Mouse (Mus musculus): ENCODE measurements around the gene Fbxo9. TPM values are rescaled to one million over a fixed set of nuclear protein-coding genes. Genes with fewer than 3 reads are reported as not detected.
A peak's percentile ranks its signal among the peaks of the same experiment; 100 is the strongest.

Fbxo9 gene
- total and polyA plus RNA-seq, 3 experiments, result 14.3 to 24.2 (median 18.3) TPM

DNA sequence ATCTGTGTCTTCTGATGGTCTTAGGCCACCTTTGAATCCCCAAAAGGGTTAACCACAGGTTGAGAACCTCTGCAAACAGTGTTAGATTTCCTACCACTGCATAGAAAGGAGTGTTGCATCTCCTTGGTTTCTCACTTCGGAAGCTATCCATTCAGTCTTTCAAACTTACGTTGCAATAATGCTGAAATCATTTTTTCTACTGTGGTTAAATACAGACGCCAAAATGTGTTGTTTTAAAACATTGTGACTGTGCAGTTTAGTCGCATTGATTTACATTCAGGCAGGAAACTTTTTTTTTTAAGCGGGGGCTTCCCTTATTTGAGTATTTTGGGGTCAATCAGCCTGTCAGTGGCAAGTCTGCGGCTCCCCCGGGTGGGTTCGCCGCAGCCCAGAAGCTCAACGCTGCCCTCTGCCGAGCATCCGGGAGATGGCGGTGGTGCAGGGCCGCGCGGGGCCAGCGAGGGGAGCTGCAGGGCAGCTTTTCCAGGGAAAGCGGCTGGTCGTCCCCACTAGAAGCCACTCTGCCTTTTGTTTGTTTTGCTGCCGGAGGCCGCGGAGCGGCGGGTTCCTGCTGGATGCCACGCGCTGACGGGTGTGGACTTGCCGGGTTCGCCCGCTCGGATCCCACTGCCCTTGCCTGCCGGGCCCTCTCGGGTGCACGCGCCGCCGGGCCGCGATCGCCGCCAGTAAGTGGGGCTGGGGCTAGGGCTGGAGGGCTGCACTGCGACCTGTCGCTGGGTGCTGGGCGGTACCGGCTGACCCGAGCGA, 4.1 kb upstream of the Fbxo9 start (continued):
- no peak for TF ChIP-seq NRF1 (IDR thresholded peaks at IDR 0.05; ENCODE audit: low read depth, low read length)
- 0 out of 2 replicates have a peak, but pooled peaks have one; percentile 25 for TF ChIP-seq POLR2A (IDR thresholded peaks at IDR 0.05; ENCODE audit: low read depth, low read length)
- TF ChIP-seq USF2 (conservative IDR thresholded peaks at IDR 0.05; ENCODE audit: low read depth, low read length), result no peak
- peak; percentile 95 for TF ChIP-seq SMC3 (IDR thresholded peaks at IDR 0.05; ENCODE audit: low read depth, low read length)
- peak; percentile 70 for TF ChIP-seq EP300 (IDR thresholded peaks at IDR 0.05; ENCODE audit: low read length)
- 0 out of 2 replicates have a peak, but pooled peaks have one; percentile 42 for TF ChIP-seq RCOR1 (conservative IDR thresholded peaks at IDR 0.05; ENCODE audit: low read depth, low read length)
- 0 out of 2 replicates have a peak, but pooled peaks have one; percentile 38 for TF ChIP-seq MYC (IDR thresholded peaks at IDR 0.05; ENCODE audit: low read depth, low read length)
- peak; percentile 52; the same call in 1 of the 2 replicates for TF ChIP-seq HCFC1 (IDR thresholded peaks at IDR 0.05; ENCODE audit: low read depth, low read length)
- TF ChIP-seq ZNF384 (IDR thresholded peaks at IDR 0.05; ENCODE audit: low read depth, low read length), result peak; percentile 95
- no peak for TF ChIP-seq ZKSCAN1 (IDR thresholded peaks at IDR 0.05; ENCODE audit: borderline replicate concordance, low read depth, low read length)
- TF ChIP-seq TCF12 (IDR thresholded peaks at IDR 0.05; ENCODE audit: low read depth, low read length), result peak; percentile 78
- no peak; the same call in 1 of the 2 replicates for TF ChIP-seq MXI1 (IDR thresholded peaks at IDR 0.05; ENCODE audit: low read depth, low read length)
- peak; percentile 21; the same call in 1 of the 2 replicates for TF ChIP-seq JUN (IDR thresholded peaks at IDR 0.05; ENCODE audit: insufficient read depth, low read depth, low read length)
- peak; percentile 4; the same call in 1 of the 2 replicates for TF ChIP-seq JUND (conservative IDR thresholded peaks at IDR 0.05; ENCODE audit: low read depth, low read length)

DNA sequence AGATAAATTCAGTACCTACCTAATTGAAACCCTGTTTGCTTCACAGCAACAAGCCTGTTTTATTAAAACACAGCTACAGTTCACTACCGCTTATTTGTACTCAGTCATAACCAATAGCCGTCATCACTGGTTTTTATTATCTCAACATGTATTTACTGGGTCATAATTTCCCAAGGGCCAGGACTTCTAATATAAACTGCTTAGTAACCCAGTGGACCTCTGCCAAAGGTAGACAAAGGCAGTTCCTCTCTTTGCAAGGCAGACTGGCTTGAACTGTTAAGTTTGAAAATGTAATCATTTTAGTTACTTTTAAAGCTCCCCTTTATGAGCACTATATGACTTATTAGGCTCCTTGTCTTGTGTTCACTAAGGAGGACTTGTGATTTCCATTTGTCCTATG, 2.6 kb upstream of the Fbxo9 start:
- Histone ChIP-seq H3K36me3 (replicated peaks in 1 of 2; ENCODE audit: control insufficient read depth in 1 of 2, insufficient read depth in 1 of 2, low read length in 1 of 2) (peaks cover 0 to 5% of the 10 kb centered on the region in 2 experiments), H3K79me2 (replicated peaks; ENCODE audit: control insufficient read depth, extremely low read depth, insufficient read depth, poor library complexity, severe bottlenecking) (no peaks in the 10 kb centered on the region), H3K27me3 (replicated peaks) (no peaks in the 10 kb centered on the region), H3K27ac (ENCODE audit: insufficient read depth, low read depth) (no peak overlapping the region), H3K9me3 (replicated peaks; ENCODE audit: low read length) (no peaks in the 10 kb centered on the region), H3K9ac (ENCODE audit: insufficient read depth, low read depth) (no peak overlapping the region), H3K4me3 (replicated peaks in 1 of 3; ENCODE audit: low read depth in 2 of 3, low read length in 2 of 3, poor library complexity in 1 of 3) (no peak overlapping the region), H3K4me1 (ENCODE audit: control insufficient read depth in 1 of 2, insufficient read depth in 2 of 2) (peaks cover 9 to 50% of the 10 kb centered on the region in 2 experiments), H3K4me2 (ENCODE audit: insufficient read depth, low read depth, poor library complexity, severe bottlenecking) (peak overlapping the region; percentile 16; the same call in 1 of the 2 replicates)
- in situ Hi-C loops (cut with MboI; ENCODE audit: low pct_ligation_motif_present, low pct_unique_long_range_greater_than_20kb, low sequenced_read_pairs), result no loop called here
- no peak for DNase-seq (ENCODE audit: extremely low read depth)
- dilution Hi-C loops (cut with MboI; ENCODE audit: extremely low pct_ligation_motif_present, extremely low pct_unique_long_range_greater_than_20kb, low sequenced_read_pairs), result no loop called here
- no peak for TF ChIP-seq POLR2AphosphoS2 (IDR thresholded peaks at IDR 0.05; ENCODE audit: low read depth, low read length)
- TF ChIP-seq ZC3H11A (IDR thresholded peaks at IDR 0.05; ENCODE audit: low read depth, low read length), result no peak
- TF ChIP-seq SMC3 (IDR thresholded peaks at IDR 0.05; ENCODE audit: low read depth, low read length), result no peak
- TF ChIP-seq ETS1 (conservative IDR thresholded peaks at IDR 0.05; ENCODE audit: low read depth, low read length), result no peak
- TF ChIP-seq MAZ (IDR thresholded peaks at IDR 0.05; ENCODE audit: low read depth, low read length), result no peak
- TF ChIP-seq ZKSCAN1 (IDR thresholded peaks at IDR 0.05; ENCODE audit: borderline replicate concordance, low read depth, low read length), result no peak
- no peak for TF ChIP-seq TCF12 (IDR thresholded peaks at IDR 0.05; ENCODE audit: low read depth, low read length)
- no peak for TF ChIP-seq EP300 (IDR thresholded peaks at IDR 0.05; ENCODE audit: low read length)
- TF ChIP-seq NRF1 (IDR thresholded peaks at IDR 0.05; ENCODE audit: low read depth, low read length), result no peak
- TF ChIP-seq TBP (conservative IDR thresholded peaks at IDR 0.05; ENCODE audit: low read depth, low read length), result no peak
- no peak for TF ChIP-seq CHD2 (IDR thresholded peaks at IDR 0.05; ENCODE audit: low read length)
- no peak for TF ChIP-seq MXI1 (IDR thresholded peaks at IDR 0.05; ENCODE audit: low read depth, low read length)
- no peak for TF ChIP-seq ZMIZ1 (IDR thresholded peaks at IDR 0.05; ENCODE audit: low read depth, low read length)
- no peak for TF ChIP-seq ELF1 (IDR thresholded peaks at IDR 0.05; ENCODE audit: low read depth, low read length)
- TF ChIP-seq MEF2A (IDR thresholded peaks at IDR 0.05; ENCODE audit: borderline replicate concordance, low read depth, low read length), result no peak

Data from CH12.LX (cell line).